Mouse (Mus musculus): ENCODE measurements around the gene Chst11.

DNA sequence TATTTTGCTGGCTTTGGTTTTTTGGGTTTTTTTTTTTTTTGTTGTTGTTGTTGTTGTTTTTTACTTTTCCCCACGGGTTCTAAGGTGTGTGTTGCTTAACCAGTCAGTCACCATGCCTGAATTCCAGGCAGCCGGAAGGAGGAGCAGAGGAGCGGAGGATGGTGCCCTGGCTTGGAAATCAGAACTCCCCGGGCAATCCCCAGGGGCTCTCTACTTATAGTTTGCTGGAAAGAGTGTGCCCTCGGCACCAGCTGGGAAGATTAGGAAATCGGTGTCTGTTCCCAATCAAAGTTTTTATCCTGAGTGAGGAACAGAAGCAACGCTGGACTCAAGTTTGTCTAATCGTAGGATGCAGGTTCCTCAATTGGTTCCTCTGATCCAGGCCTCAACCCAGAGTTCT lies 143.1 kb downstream of the Chst11 start:
- no peak for TF ChIP-seq CTCF (IDR thresholded peaks at IDR 0.05 in 2 of 3, conservative IDR thresholded peaks at IDR 0.05 in 1 of 3; ENCODE audit: control insufficient read depth in 1 of 3, insufficient read depth in 1 of 3, low read depth in 2 of 3, low read length in 3 of 3, poor library complexity in 1 of 3, severe bottlenecking in 1 of 3)
- TF ChIP-seq POLR2A (IDR thresholded peaks at IDR 0.05; ENCODE audit: control insufficient read depth in 1 of 2, insufficient read depth in 1 of 2, low read depth in 1 of 2, low read length in 2 of 2, poor library complexity in 1 of 2): no peak
- no peak for TF ChIP-seq ZNF384 (IDR thresholded peaks at IDR 0.05; ENCODE audit: low read depth, low read length)
- no peak for TF ChIP-seq SMC3 (IDR thresholded peaks at IDR 0.05; ENCODE audit: low read depth, low read length)
- no peak for TF ChIP-seq ZMIZ1 (IDR thresholded peaks at IDR 0.05; ENCODE audit: low read depth, low read length)
- no peak for TF ChIP-seq MXI1 (IDR thresholded peaks at IDR 0.05; ENCODE audit: low read depth, low read length)
- TF ChIP-seq MAX (IDR thresholded peaks at IDR 0.05; ENCODE audit: low read length): no peak
